Mouse (Mus musculus) retina, postnatal 7 days (tissue): ENCODE data around the gene Vmn1r73.

ENCODE experiments used
- DNase-seq: peaks from one replicate; pipeline ENCODE4 v3.0.0-alpha.2; 2012; ENCODE audit warnings: low read depth, low spot score

Vmn1r73 gene

DNA sequence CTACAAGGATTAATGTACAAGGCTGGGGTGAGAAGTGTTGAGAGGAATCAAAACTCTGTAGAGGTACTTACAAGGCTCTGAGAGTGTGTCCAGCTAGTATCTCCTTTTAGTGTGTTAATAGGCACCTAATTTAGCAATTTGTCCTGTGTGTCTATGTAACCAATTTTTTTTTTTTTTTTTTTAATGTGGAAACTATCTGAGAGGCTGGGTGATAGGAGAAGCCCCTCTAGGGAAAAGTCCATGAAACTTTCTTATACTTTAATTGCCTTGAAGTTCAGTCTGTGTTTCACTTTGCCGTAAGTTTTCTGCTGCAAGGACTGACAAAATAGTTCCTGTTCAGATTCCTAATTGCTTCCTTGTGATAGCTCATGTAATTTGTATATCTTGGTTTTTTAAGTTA lies at the start of gene Vmn1r73:
Gene Vmn1r73, plus strand, starts transcription at position 301 of the 400 bp plus-strand sequence.
- DNase-seq: no peak
